ENCODE assay signal across 9 mouse cellular contexts in genomic region chr9:61878889-61879288, GRCm38 (mm10). TPM values are rescaled to one million over a fixed set of nuclear protein-coding genes. Genes with fewer than 3 reads are reported as not detected.
DNase-seq lines count a peak whose midpoint lies in the region; ATAC-seq and TF ChIP-seq lines count a peak whose summit lies in the region.
"Had no signal": no experiment of that assay in that cellular context is flagged by ENCODE, and none has a peak within 500 bp of the region (broad histone marks: within the 10 kb centered on the region; RNA-seq: fewer than 3 reads in every experiment).

No protein-coding gene starts in this region.

- intact Hi-C loops in left cerebral cortex, postnatal 4 days (cut with DNase I) = no loop called here

- H3K4me3 ChIP-seq in intestine, embryonic 14.5 days (ENCODE audit: low read depth, low read length) = no peak overlapping the region
- no peak overlapping the region for H3K4me3 ChIP-seq in intestine, embryonic 16.5 days (ENCODE audit: low read length)
- H3K4me3 ChIP-seq in bone marrow, adult 2 months (replicated peaks; ENCODE audit: control insufficient read depth, low read depth, low read length) = no peak overlapping the region
- no peak overlapping the region for H3K4me3 ChIP-seq in forebrain, embryonic 13.5 days
- no peak overlapping the region for H3K4me3 ChIP-seq in olfactory bulb, adult 2 months (ENCODE audit: insufficient read depth, low read depth, low read length)
- H3K4me3 ChIP-seq: lung, embryonic 15.5 days had no signal

- H3K4me2 ChIP-seq in intestine, embryonic 14.5 days (ENCODE audit: low read length) = no peak overlapping the region
- H3K4me2 ChIP-seq in intestine, embryonic 16.5 days (ENCODE audit: low read depth, low read length) = no peak overlapping the region
- no peak overlapping the region for H3K4me2 ChIP-seq in forebrain, embryonic 13.5 days
- H3K4me2 ChIP-seq: lung, embryonic 15.5 days had no signal

- H3K27me3 ChIP-seq in intestine, embryonic 14.5 days (replicated peaks; ENCODE audit: control insufficient read depth, insufficient read depth, low read length) = peaks cover 2% of the 10 kb centered on the region; the same call in 1 of the 2 replicates
- no peaks in the 10 kb centered on the region for H3K27me3 ChIP-seq in intestine, embryonic 16.5 days (replicated peaks; ENCODE audit: control insufficient read depth, insufficient read depth, low read length)
- H3K27me3 ChIP-seq in forebrain, embryonic 13.5 days = no peaks in the 10 kb centered on the region

- 0 out of 2 replicates have a peak, but pooled peaks cover 5% of the 10 kb centered on the region for H3K4me1 ChIP-seq in intestine, embryonic 14.5 days (replicated peaks; ENCODE audit: control insufficient read depth, insufficient read depth, low read length)
- H3K4me1 ChIP-seq in intestine, embryonic 16.5 days (ENCODE audit: control insufficient read depth, insufficient read depth, low read length) = 0 out of 2 replicates have a peak, but pooled peaks cover 4% of the 10 kb centered on the region
- H3K4me1 ChIP-seq in bone marrow, adult 2 months (ENCODE audit: control insufficient read depth, insufficient read depth, low read length) = no peaks in the 10 kb centered on the region
- peaks cover 54% of the 10 kb centered on the region for H3K4me1 ChIP-seq in forebrain, embryonic 13.5 days
- H3K4me1 ChIP-seq in olfactory bulb, adult 2 months (ENCODE audit: control insufficient read depth, insufficient read depth, low read length) = peaks cover 7% of the 10 kb centered on the region

- no peak overlapping the region for H3K27ac ChIP-seq in intestine, embryonic 14.5 days (ENCODE audit: low read depth)
- no peak overlapping the region for H3K27ac ChIP-seq in intestine, embryonic 16.5 days (ENCODE audit: low read length)
- H3K27ac ChIP-seq in bone marrow, adult 2 months (ENCODE audit: control insufficient read depth, insufficient read depth, low read depth, low read length, poor library complexity) = no peak overlapping the region
- H3K27ac ChIP-seq in forebrain, embryonic 13.5 days = peak overlapping the region; percentile 76; the same call in 1 of the 2 replicates
- no peak overlapping the region for H3K27ac ChIP-seq in olfactory bulb, adult 2 months (ENCODE audit: insufficient read depth, low read depth, low read length)
- H3K27ac ChIP-seq: lung, embryonic 15.5 days had no signal

- no peaks in the 10 kb centered on the region for H3K9me3 ChIP-seq in intestine, embryonic 14.5 days (ENCODE audit: control insufficient read depth, low read length)
- no peaks in the 10 kb centered on the region for H3K9me3 ChIP-seq in intestine, embryonic 16.5 days (ENCODE audit: control insufficient read depth, low read length)
- H3K9me3 ChIP-seq in forebrain, embryonic 13.5 days (replicated peaks) = no peaks in the 10 kb centered on the region
- H3K9me3 ChIP-seq: lung, embryonic 15.5 days had no signal

- 27% methylated on average over 2 of the region's 2 CpGs for WGBS in intestine, embryonic 14.5 days
- WGBS in intestine, embryonic 16.5 days = 43% methylated on average over 2 of the region's 2 CpGs
- WGBS in bone marrow, adult 2 months = 31% methylated on average over 2 of the region's 2 CpGs
- WGBS in forebrain, embryonic 13.5 days = 25% methylated on average over 2 of the region's 2 CpGs
- 64% methylated on average over 2 of the region's 2 CpGs for WGBS in olfactory bulb, adult 2 months

- ATAC-seq in intestine, embryonic 14.5 days (replicated peaks; ENCODE audit: low FRiP score, low TSS enrichment, low read depth) = 0 out of 2 replicates have a peak, but pooled peaks have one; percentile 47
- no peak for ATAC-seq in intestine, embryonic 16.5 days
- ATAC-seq in forebrain, embryonic 13.5 days = peak; percentile 52

- no peak overlapping the region for H3K9ac ChIP-seq in intestine, embryonic 14.5 days (ENCODE audit: low read length)
- H3K9ac ChIP-seq in intestine, embryonic 16.5 days (ENCODE audit: low read depth, low read length) = no peak overlapping the region
- H3K9ac ChIP-seq in forebrain, embryonic 13.5 days = no peak overlapping the region
- H3K9ac ChIP-seq: lung, embryonic 15.5 days had no signal

- TF ChIP-seq CTCF in bone marrow, adult 2 months (IDR thresholded peaks at IDR 0.05; ENCODE audit: control insufficient read depth, insufficient read depth, low read length) = peak; percentile 53
- peak; percentile 45; the same call in 1 of the 2 replicates for TF ChIP-seq CTCF in olfactory bulb, adult 2 months (IDR thresholded peaks at IDR 0.05; ENCODE audit: insufficient read depth, low read depth, low read length)

- DNase-seq in intestine, embryonic 14.5 days (ENCODE audit: low spot score) = peak; percentile 85
- DNase-seq in kidney, adult 18-20 months = peak; percentile 70
- peak; percentile 88 for DNase-seq in left cerebral cortex, postnatal 4 days
- DNase-seq in thymus, postnatal 10 days (ENCODE audit: low spot score in 2 of 2) = peak; percentile 16 to 60

- no peak for TF ChIP-seq POLR2A in bone marrow, adult 2 months (IDR thresholded peaks at IDR 0.05; ENCODE audit: borderline replicate concordance, control insufficient read depth, low read depth, low read length)
- TF ChIP-seq POLR2A in olfactory bulb, adult 2 months (IDR thresholded peaks at IDR 0.05; ENCODE audit: insufficient read depth, low read depth, low read length) = no peak

- H3K36me3 ChIP-seq in intestine, embryonic 14.5 days (ENCODE audit: control insufficient read depth, insufficient read depth, low read length) = no peaks in the 10 kb centered on the region
- H3K36me3 ChIP-seq in intestine, embryonic 16.5 days (ENCODE audit: control insufficient read depth, insufficient read depth, low read length) = no peaks in the 10 kb centered on the region
- H3K36me3 ChIP-seq in forebrain, embryonic 13.5 days (ENCODE audit: poor library complexity, severe bottlenecking) = no peaks in the 10 kb centered on the region
- H3K36me3 ChIP-seq: lung, embryonic 15.5 days had no signal

RNA-seq across cellular contexts. Expression of gene Rplp1, which starts 35.5 kb away (rescaled TPM):
- polyA plus RNA-seq in intestine, embryonic 14.5 days (2014; fragmentation: Nextera tagmentation; extraction: Ambion mirVana) = 1,834 and 1,981 TPM in 2 replicates
- 1,285 and 1,371 TPM in 2 replicates for polyA plus RNA-seq in intestine, embryonic 16.5 days (2015; fragmentation: Nextera tagmentation; extraction: Ambion mirVana)
- 4,657 and 4,712 TPM in 2 replicates for polyA plus RNA-seq in bone marrow, adult 2 months (2011; ENCODE audit: insufficient read depth, insufficient read length, low replicate concordance, missing spikeins)
- 981 and 1,035 TPM in 2 replicates for polyA plus RNA-seq in forebrain, embryonic 13.5 days (2015; fragmentation: Nextera tagmentation; extraction: Ambion mirVana)
- total RNA-seq in left cerebral cortex, postnatal 4 days (2021) = 1,000 to 10,000 TPM; 2,004 to 2,011 TPM
- 1,116 TPM in 1 of 2 replicates, not detected in the other for polyA plus RNA-seq in olfactory bulb, adult 2 months (2012; ENCODE audit: insufficient read depth, insufficient read length, low replicate concordance, missing spikeins)

Comparison
In these comparisons a context has a peak if more than half of its experiments do, and no peak if none do; other contexts are left out.
1. DNase-seq: peak in every context shown above with its lines; median percentile 88 in left cerebral cortex, postnatal 4 days; 85 in intestine, embryonic 14.5 days; 70 in kidney, adult 18-20 months; 38 in thymus, postnatal 10 days.